Mouse (Mus musculus) testis, adult 2 months (tissue): ENCODE data around the gene Gimap9.

Experiments
- CTCF ChIP-seq: fragments of 200-500 bp; IDR thresholded peaks from 2 replicates; pipeline ENCODE4 v1.5.1; 2012; ENCODE audit warnings: low read depth, mild to moderate bottlenecking, inconsistent platforms, low read length, moderate library complexity; ENCODE audit not compliant: control insufficient read depth, insufficient read depth, insufficient replicate concordance
- POLR2A ChIP-seq: fragments of 200-500 bp; IDR thresholded peaks from 2 replicates; pipeline ENCODE4 v1.6.1; 2012; ENCODE audit warnings: low read depth, mild to moderate bottlenecking, inconsistent platforms, low read length, moderate library complexity; ENCODE audit not compliant: control insufficient read depth

GRCm38 (mm10) chr6:48650041-48650440 lies 25.9 kb upstream of the Gimap9 start:
- TF ChIP-seq CTCF (no peak), POLR2A (no peak)
